Mouse (Mus musculus) E14TG2a.4 (cell line): ENCODE measurements around the gene Piwil4.
A peak's percentile ranks its signal among the peaks of the same experiment; 100 is the strongest.
"Not testable (repeated sequence)": the region's sequence is repeated elsewhere in the genome, so short reads cannot be mapped to it uniquely, and the experiment has no call there.

Experiments
- H3K27me3 ChIP-seq: 2 replicates; pipeline ENCODE4 v1.6.1; 2014; ENCODE audit warnings: low read length, control low read depth; ENCODE audit not compliant: insufficient read depth
- H3K36me3 ChIP-seq: 2 replicates; pipeline ENCODE4 v1.6.1; 2014; ENCODE audit warnings: low read length, control low read depth; ENCODE audit not compliant: insufficient read depth
- H3K4me1 ChIP-seq: replicated peaks from 2 replicates; pipeline ENCODE4 v1.6.1; 2014; ENCODE audit warnings: low read depth, low read length, control low read depth
- H3K4me3 ChIP-seq: replicated peaks from 2 replicates; pipeline ENCODE4 v1.5.1; 2014; ENCODE audit warnings: mild to moderate bottlenecking, low read length
- H3K9me3 ChIP-seq: 2 replicates; pipeline ENCODE4 v1.6.1; 2014; ENCODE audit warnings: low read length, control low read depth
- CTCF ChIP-seq: conservative IDR thresholded peaks from 2 replicates; pipeline ENCODE4 v1.5.1; 2014; ENCODE audit warnings: low read length
- NANOG ChIP-seq: IDR thresholded peaks from 2 replicates; pipeline ENCODE4 v1.6.1; 2014; ENCODE audit warnings: borderline replicate concordance, low read length, mixed read lengths
- POU5F1 ChIP-seq: IDR thresholded peaks from 2 replicates; pipeline ENCODE4 v1.6.1; 2014; ENCODE audit warnings: low read length, borderline replicate concordance

Piwil4 gene

GRCm38 (mm10) chr9:14697903-14698302, 42.6 kb downstream of the Piwil4 start:
- no peaks in the 10 kb centered on the region for H3K9me3 ChIP-seq
- TF ChIP-seq CTCF, result peak; percentile 75
- TF ChIP-seq POU5F1, result no peak
- peak overlapping the region; percentile 7; the same call in 1 of the 2 replicates for H3K4me3 ChIP-seq
- peaks cover 16% of the 10 kb centered on the region for H3K4me1 ChIP-seq
- H3K36me3 ChIP-seq, result peaks cover 8% of the 10 kb centered on the region
- no peaks in the 10 kb centered on the region for H3K27me3 ChIP-seq

- H3K36me3 ChIP-seq, result no peaks in the 10 kb centered on the region
- H3K27me3 ChIP-seq, result peaks cover 11% of the 10 kb centered on the region; the same call in 1 of the 2 replicates
- H3K4me1 ChIP-seq, result peaks cover 16% of the 10 kb centered on the region
- peaks cover 12% of the 10 kb centered on the region for H3K9me3 ChIP-seq
- H3K4me3 ChIP-seq, result no peak overlapping the region
- TF ChIP-seq POU5F1 (no peak), CTCF (no peak), NANOG (no peak)
Measured at GRCm38 (mm10) chr9:14689376-14690108, 51.0 kb downstream of the Piwil4 start.

GRCm38 (mm10) chr9:14684363-14684762, 56.2 kb downstream of the Piwil4 start:
- Histone ChIP-seq H3K9me3 (peaks cover 12% of the 10 kb centered on the region), H3K4me3 (no peak overlapping the region), H3K36me3 (no peaks in the 10 kb centered on the region), H3K4me1 (peaks cover 53% of the 10 kb centered on the region), H3K27me3 (peaks cover 7% of the 10 kb centered on the region; the same call in 1 of the 2 replicates)
- TF ChIP-seq CTCF (no peak), NANOG (no peak), POU5F1 (no peak)

- no peak for TF ChIP-seq POU5F1
- no peak for TF ChIP-seq NANOG
- TF ChIP-seq CTCF, result no peak
- Histone ChIP-seq H3K36me3 (no peaks in the 10 kb centered on the region), H3K9me3 (peaks cover 12% of the 10 kb centered on the region), H3K4me3 (no peak overlapping the region), H3K27me3 (no peaks in the 10 kb centered on the region), H3K4me1 (peaks cover 64% of the 10 kb centered on the region)
Measured at GRCm38 (mm10) chr9:14682741-14683140, 57.8 kb downstream of the Piwil4 start.

GRCm38 (mm10) chr9:14680584-14680983, 59.9 kb downstream of the Piwil4 start:
- H3K36me3 ChIP-seq, result no peaks in the 10 kb centered on the region
- peaks cover 77% of the 10 kb centered on the region for H3K4me1 ChIP-seq
- peak; percentile 21; the same call in 1 of the 2 replicates for TF ChIP-seq POU5F1
- TF ChIP-seq NANOG, result peak; percentile 53; the same call in 1 of the 2 replicates
- TF ChIP-seq CTCF, result no peak
- no peaks in the 10 kb centered on the region for H3K27me3 ChIP-seq
- H3K9me3 ChIP-seq, result peaks cover 6% of the 10 kb centered on the region
- H3K4me3 ChIP-seq, result no peak overlapping the region

- TF ChIP-seq POU5F1, result no peak
- no peak for TF ChIP-seq CTCF
- no peak for TF ChIP-seq NANOG
- no peaks in the 10 kb centered on the region for H3K9me3 ChIP-seq
- peaks cover 89% of the 10 kb centered on the region for H3K4me1 ChIP-seq
- no peak overlapping the region for H3K4me3 ChIP-seq
- H3K36me3 ChIP-seq, result no peaks in the 10 kb centered on the region
- H3K27me3 ChIP-seq, result 0 out of 2 replicates have a peak, but pooled peaks cover 2% of the 10 kb centered on the region
Measured at GRCm38 (mm10) chr9:14675707-14676691, 64.5 kb downstream of the Piwil4 start.

- Histone ChIP-seq H3K4me1 (peaks cover 76% of the 10 kb centered on the region), H3K9me3 (no peaks in the 10 kb centered on the region), H3K36me3 (no peaks in the 10 kb centered on the region), H3K4me3 (no peak overlapping the region), H3K27me3 (0 out of 2 replicates have a peak, but pooled peaks cover 2% of the 10 kb centered on the region)
- TF ChIP-seq NANOG, result no peak
- no peak for TF ChIP-seq CTCF
- no peak for TF ChIP-seq POU5F1
Measured at GRCm38 (mm10) chr9:14674506-14674905, 66.0 kb downstream of the Piwil4 start.

GRCm38 (mm10) chr9:14673109-14673508, 67.4 kb downstream of the Piwil4 start:
- Histone ChIP-seq H3K9me3 (no peaks in the 10 kb centered on the region), H3K4me3 (no peak overlapping the region), H3K36me3 (no peaks in the 10 kb centered on the region), H3K27me3 (0 out of 2 replicates have a peak, but pooled peaks cover 2% of the 10 kb centered on the region), H3K4me1 (peaks cover 67% of the 10 kb centered on the region)
- TF ChIP-seq POU5F1, result no peak
- no peak for TF ChIP-seq CTCF
- TF ChIP-seq NANOG, result no peak

- H3K9me3 ChIP-seq, H3K36me3 ChIP-seq, H3K4me3 ChIP-seq, H3K27me3 ChIP-seq: not testable (repeated sequence)
- H3K4me1 ChIP-seq, result peaks cover 55% of the 10 kb centered on the region
Measured at GRCm38 (mm10) chr9:14671965-14672364, 68.6 kb downstream of the Piwil4 start.
